ENCODE assay signal across 28 mouse cellular contexts in the genomic region with DNA sequence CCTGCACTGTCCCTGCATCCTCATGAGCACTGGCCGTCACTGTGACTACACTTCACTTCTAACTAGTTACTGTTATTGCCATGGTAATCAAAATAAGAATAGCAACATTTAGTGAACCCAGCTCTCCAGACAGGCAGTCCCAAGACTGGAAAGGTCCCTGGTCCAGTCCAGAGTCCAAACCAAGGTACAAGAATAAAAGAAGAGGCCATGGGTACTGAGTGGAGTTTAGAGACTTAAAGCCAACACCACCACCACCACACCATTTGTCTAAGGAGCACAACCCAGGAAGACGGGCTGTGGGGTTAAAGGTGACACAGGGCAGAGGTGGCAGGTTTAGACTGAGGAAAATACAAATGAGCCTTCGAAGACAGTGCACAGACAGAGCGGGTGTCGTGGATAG. TPM values are rescaled to one million over a fixed set of nuclear protein-coding genes. Genes with fewer than 3 reads are reported as not detected.
DNase-seq lines count a peak whose midpoint lies in the region; ATAC-seq and TF ChIP-seq lines count a peak whose summit lies in the region.
"Had no signal": no experiment of that assay in that cellular context is flagged by ENCODE, and none has a peak within 500 bp of the region (broad histone marks: within the 10 kb centered on the region; RNA-seq: fewer than 3 reads in every experiment).

No protein-coding gene starts in this region.

- no peak overlapping the region for H3K27ac ChIP-seq in intestine, postnatal 0 days (ENCODE audit: low read depth, low read length)
- H3K27ac ChIP-seq in intestine, embryonic 16.5 days (ENCODE audit: low read length), result no peak overlapping the region
- peak overlapping the region; percentile 76 for H3K27ac ChIP-seq in kidney, adult 2 months (ENCODE audit: insufficient read depth, low read depth, low read length)
- no peak overlapping the region for H3K27ac ChIP-seq in kidney, postnatal 0 days
- H3K27ac ChIP-seq: embryonic facial prominence, embryonic 12.5 days; embryonic facial prominence, embryonic 15.5 days; gastrocnemius, adult 2 months; heart, adult 2 months; heart, embryonic 10.5 days; heart, embryonic 13.5 days; hindbrain, embryonic 15.5 days had no signal

- no peak for TF ChIP-seq CTCF in intestine, postnatal 0 days (IDR thresholded peaks at IDR 0.05; ENCODE audit: low read depth)
- no peak for TF ChIP-seq CTCF in kidney, adult 2 months (conservative IDR thresholded peaks at IDR 0.05; ENCODE audit: insufficient read depth, insufficient read length, low read depth, low read length)
- no peak for TF ChIP-seq CTCF in kidney, postnatal 0 days (IDR thresholded peaks at IDR 0.05; ENCODE audit: low read depth)

- peak; percentile 81 for DNase-seq in kidney, adult 2 months
- no peak for DNase-seq in kidney, postnatal 4 days
- DNase-seq in kidney, postnatal 0 days (ENCODE audit: low spot score), result no peak
- DNase-seq in kidney, postnatal 14 days, result no peak
- DNase-seq: adrenal gland, adult 2 months; adrenal gland, postnatal 14 days; B cell, adult 2 months; cerebellum, adult 11 months; cerebellum, adult 2 months; cerebellum, adult 9-11 months; cerebellum, postnatal 25 days; forebrain, postnatal 0 days; gastrocnemius, postnatal 36 days; heart, adult 2 months; heart, postnatal 14 days; heart, postnatal 4 days had no signal

- no peak overlapping the region for H3K4me3 ChIP-seq in intestine, postnatal 0 days (ENCODE audit: low read depth, low read length)
- H3K4me3 ChIP-seq in intestine, embryonic 16.5 days (ENCODE audit: low read length), result no peak overlapping the region
- H3K4me3 ChIP-seq in kidney, adult 2 months (ENCODE audit: insufficient read depth, low read depth, low read length), result no peak overlapping the region
- H3K4me3 ChIP-seq in kidney, postnatal 0 days (replicated peaks; ENCODE audit: low read depth, low read length), result no peak overlapping the region
- H3K4me3 ChIP-seq: embryonic facial prominence, embryonic 12.5 days; embryonic facial prominence, embryonic 15.5 days; gastrocnemius, adult 2 months; heart, adult 2 months; heart, embryonic 10.5 days; heart, embryonic 13.5 days; hindbrain, embryonic 15.5 days had no signal

- H3K9ac ChIP-seq in intestine, postnatal 0 days (ENCODE audit: low read depth, low read length), result no peak overlapping the region
- H3K9ac ChIP-seq in intestine, embryonic 16.5 days (ENCODE audit: low read depth, low read length), result no peak overlapping the region
- no peak overlapping the region for H3K9ac ChIP-seq in kidney, postnatal 0 days (ENCODE audit: low read depth, low read length)
- H3K9ac ChIP-seq: embryonic facial prominence, embryonic 12.5 days; embryonic facial prominence, embryonic 15.5 days; forebrain, postnatal 0 days; heart, embryonic 13.5 days; hindbrain, embryonic 15.5 days had no signal

- H3K4me2 ChIP-seq in intestine, postnatal 0 days (replicated peaks; ENCODE audit: low read depth), result no peak overlapping the region
- H3K4me2 ChIP-seq in intestine, embryonic 16.5 days (ENCODE audit: low read depth, low read length), result no peak overlapping the region
- H3K4me2 ChIP-seq in kidney, postnatal 0 days (ENCODE audit: low read length), result no peak overlapping the region
- H3K4me2 ChIP-seq: embryonic facial prominence, embryonic 12.5 days; embryonic facial prominence, embryonic 15.5 days; heart, embryonic 13.5 days; hindbrain, embryonic 15.5 days had no signal

- H3K36me3 ChIP-seq in intestine, postnatal 0 days (ENCODE audit: control insufficient read depth, insufficient read depth), result peaks cover 12% of the 10 kb centered on the region; the same call in 1 of the 2 replicates
- H3K36me3 ChIP-seq in intestine, embryonic 16.5 days (ENCODE audit: control insufficient read depth, insufficient read depth, low read length), result peaks cover 9% of the 10 kb centered on the region
- H3K36me3 ChIP-seq in kidney, adult 2 months (ENCODE audit: control insufficient read depth, insufficient read depth, low read length), result no peaks in the 10 kb centered on the region
- H3K36me3 ChIP-seq in kidney, postnatal 0 days (ENCODE audit: insufficient read depth, low read length), result peaks cover 23% of the 10 kb centered on the region

- no peaks in the 10 kb centered on the region for H3K4me1 ChIP-seq in intestine, postnatal 0 days (replicated peaks; ENCODE audit: control insufficient read depth, insufficient read depth, low read length)
- no peaks in the 10 kb centered on the region for H3K4me1 ChIP-seq in intestine, embryonic 16.5 days (ENCODE audit: control insufficient read depth, insufficient read depth, low read length)
- H3K4me1 ChIP-seq in kidney, adult 2 months (ENCODE audit: control insufficient read depth, insufficient read depth, low read length), result peaks cover 17% of the 10 kb centered on the region
- 0 out of 2 replicates have a peak, but pooled peaks cover 3% of the 10 kb centered on the region for H3K4me1 ChIP-seq in kidney, postnatal 0 days (replicated peaks; ENCODE audit: insufficient read depth, low read length)
- H3K4me1 ChIP-seq: embryonic facial prominence, embryonic 12.5 days; embryonic facial prominence, embryonic 15.5 days; heart, embryonic 13.5 days; hindbrain, embryonic 15.5 days had no signal

- H3K9me3 ChIP-seq in intestine, postnatal 0 days (ENCODE audit: control insufficient read depth), result no peaks in the 10 kb centered on the region
- H3K9me3 ChIP-seq in intestine, embryonic 16.5 days (ENCODE audit: control insufficient read depth, low read length), result no peaks in the 10 kb centered on the region
- no peaks in the 10 kb centered on the region for H3K9me3 ChIP-seq in kidney, postnatal 0 days (replicated peaks; ENCODE audit: low read length)
- H3K9me3 ChIP-seq: embryonic facial prominence, embryonic 12.5 days; embryonic facial prominence, embryonic 15.5 days; G1E; heart, embryonic 10.5 days; heart, embryonic 13.5 days; hindbrain, embryonic 15.5 days had no signal

- H3K27me3 ChIP-seq in intestine, postnatal 0 days (replicated peaks; ENCODE audit: control insufficient read depth, insufficient read depth, low read length), result no peaks in the 10 kb centered on the region
- H3K27me3 ChIP-seq in intestine, embryonic 16.5 days (replicated peaks; ENCODE audit: control insufficient read depth, insufficient read depth, low read length), result no peaks in the 10 kb centered on the region
- no peaks in the 10 kb centered on the region for H3K27me3 ChIP-seq in kidney, adult 2 months (replicated peaks; ENCODE audit: control insufficient read depth, insufficient read depth, low read length)
- no peaks in the 10 kb centered on the region for H3K27me3 ChIP-seq in kidney, postnatal 0 days (ENCODE audit: insufficient read depth, low read length)
- H3K27me3 ChIP-seq: CH12.LX; embryonic facial prominence, embryonic 12.5 days; embryonic facial prominence, embryonic 15.5 days; heart, embryonic 13.5 days; hindbrain, embryonic 15.5 days had no signal

- TF ChIP-seq POLR2A in kidney, adult 2 months (IDR thresholded peaks at IDR 0.05; ENCODE audit: low read depth, low read length), result no peak

- peak; percentile 22; the same call in 1 of the 2 replicates for ATAC-seq in intestine, postnatal 0 days
- no peak for ATAC-seq in intestine, embryonic 16.5 days
- ATAC-seq in kidney, postnatal 0 days (replicated peaks; ENCODE audit: low FRiP score, low read depth), result peak; percentile 23
- ATAC-seq in inflammation-experienced regulatory T-cells, adult 6 months, result no peak
- ATAC-seq: forebrain, embryonic 14.5 days; forebrain, postnatal 0 days had no signal

- 90% methylated on average over 5 of the region's 5 CpGs for WGBS in intestine, postnatal 0 days
- 87% methylated on average over 5 of the region's 5 CpGs for WGBS in intestine, embryonic 16.5 days
- 73% methylated on average over 5 of the region's 5 CpGs for WGBS in kidney, adult 2 months
- 81% methylated on average over 5 of the region's 5 CpGs for WGBS in kidney, postnatal 0 days

RNA-seq across cellular contexts. Expression of a gene that starts 24.7 kb away (rescaled TPM):
- polyA plus RNA-seq in intestine, postnatal 0 days (2015; fragmentation: Nextera tagmentation; extraction: Ambion mirVana), result 4.4 and 5.6 TPM in 2 replicates
- polyA plus RNA-seq in intestine, embryonic 16.5 days (2015; fragmentation: Nextera tagmentation; extraction: Ambion mirVana), result 7.9 and 8.1 TPM in 2 replicates
- 28.7 and 44.4 TPM in 2 replicates for polyA plus RNA-seq in kidney, adult 2 months (2012; rRNA removed)
- polyA plus RNA-seq in kidney, postnatal 0 days (2015; fragmentation: Nextera tagmentation; extraction: Ambion mirVana), result 11.5 and 14.4 TPM in 2 replicates
- 10 to 100 TPM in 2 of 3 experiments, 1 to 10 TPM in 1; 5.1 to 13.8 (median 11.3) TPM for polyA plus RNA-seq in inflammation-experienced regulatory T-cells, adult 6 months (2017; shearing (Covaris generic))

RNA-seq across cellular contexts. Expression of a gene that starts 30.4 kb away (rescaled TPM):
- 0.09 and 0.12 TPM in 2 replicates for polyA plus RNA-seq in intestine, postnatal 0 days (2015; fragmentation: Nextera tagmentation; extraction: Ambion mirVana)
- polyA plus RNA-seq in intestine, embryonic 16.5 days (2015; fragmentation: Nextera tagmentation; extraction: Ambion mirVana), result 0.39 TPM in 2 replicates
- polyA plus RNA-seq in kidney, adult 2 months (2012; rRNA removed), result 2.7 and 3.2 TPM in 2 replicates
- 0.46 and 0.47 TPM in 2 replicates for polyA plus RNA-seq in kidney, postnatal 0 days (2015; fragmentation: Nextera tagmentation; extraction: Ambion mirVana)
- 1 to 10 TPM in 1 of 3 experiments, under 1 TPM in 2; 0.16 to 1.5 (median 0.52) TPM for polyA plus RNA-seq in inflammation-experienced regulatory T-cells, adult 6 months (2017; shearing (Covaris generic))

RNA-seq across cellular contexts. Expression of a gene that starts 30.7 kb away (rescaled TPM):
- polyA plus RNA-seq in intestine, postnatal 0 days (2015; fragmentation: Nextera tagmentation; extraction: Ambion mirVana), result 13.8 and 16.0 TPM in 2 replicates
- 50.4 and 61.7 TPM in 2 replicates for polyA plus RNA-seq in intestine, embryonic 16.5 days (2015; fragmentation: Nextera tagmentation; extraction: Ambion mirVana)
- 2.0 and 3.6 TPM in 2 replicates for polyA plus RNA-seq in kidney, adult 2 months (2012; rRNA removed)
- polyA plus RNA-seq in kidney, postnatal 0 days (2015; fragmentation: Nextera tagmentation; extraction: Ambion mirVana), result 23.0 and 27.8 TPM in 2 replicates
- 100 to 1,000 TPM in 1 of 3 experiments, 10 to 100 TPM in 2; 26.0 to 159 (median 26.4) TPM for polyA plus RNA-seq in inflammation-experienced regulatory T-cells, adult 6 months (2017; shearing (Covaris generic))

RNA-seq across cellular contexts. Expression of a gene that starts 48.2 kb away (rescaled TPM):
- 70.7 and 72.5 TPM in 2 replicates for polyA plus RNA-seq in intestine, postnatal 0 days (2015; fragmentation: Nextera tagmentation; extraction: Ambion mirVana)
- 24.6 and 77.1 TPM in 2 replicates for polyA plus RNA-seq in intestine, embryonic 16.5 days (2015; fragmentation: Nextera tagmentation; extraction: Ambion mirVana)
- 88.3 and 95.6 TPM in 2 replicates for polyA plus RNA-seq in kidney, adult 2 months (2012; rRNA removed)
- polyA plus RNA-seq in kidney, postnatal 0 days (2015; fragmentation: Nextera tagmentation; extraction: Ambion mirVana), result 104 and 109 TPM in 2 replicates
- polyA plus RNA-seq in inflammation-experienced regulatory T-cells, adult 6 months (2017; shearing (Covaris generic)), result 10 to 100 TPM; 16.3 to 20.1 (median 18.8) TPM

Comparison
In these comparisons a context has a peak if more than half of its experiments do, and no peak if none do; other contexts are left out.
1. ATAC-seq: peak in intestine, postnatal 0 days (single experiment) and kidney, postnatal 0 days (single experiment); none in intestine, embryonic 16.5 days (single experiment) and inflammation-experienced regulatory T-cells, adult 6 months (single experiment).